24 mouse cellular contexts compared by ENCODE assay signal in genomic region chr9:27136651-27137050, GRCm38 (mm10). TPM values are rescaled to one million over a fixed set of nuclear protein-coding genes. Genes with fewer than 3 reads are reported as not detected.
DNase-seq lines count a peak whose midpoint lies in the region; ATAC-seq and TF ChIP-seq lines count a peak whose summit lies in the region.
"Had no signal": no experiment of that assay in that cellular context is flagged by ENCODE, and none has a peak within 500 bp of the region (broad histone marks: within the 10 kb centered on the region; RNA-seq: fewer than 3 reads in every experiment).

No protein-coding gene starts in this region.

- peak; percentile 57 to 83 for DNase-seq in adrenal gland, adult (ENCODE audit: inconsistent age in 2 of 2, low spot score in 1 of 2)
- DNase-seq in adrenal gland, postnatal 25 days, result no peak
- DNase-seq in adrenal gland, postnatal 14 days, result peak; percentile 20
- no peak for DNase-seq in adrenal gland, postnatal 10 days
- DNase-seq in testis, postnatal 10 days (ENCODE audit: low spot score), result no peak
- DNase-seq: cerebellum, adult 18-20 months; cerebellum, adult 9-10 months; cerebellum, postnatal 14 days; gastrocnemius, postnatal 10 days; gastrocnemius, postnatal 36 days; heart, adult 2 months; heart, postnatal 14 days; heart, postnatal 4 days had no signal

- ATAC-seq in megakaryocyte progenitor cell, adult 5-6 weeks (replicated peaks; ENCODE audit: poor library complexity), result no peak
- ATAC-seq: activated CD4-positive, CD25-positive, alpha-beta regulatory T cell, adult 4 months; forebrain, embryonic 13.5 days; forebrain, embryonic 16.5 days; hindbrain, postnatal 0 days; inflammation-experienced regulatory T-cells, adult 6 months had no signal

- H3K27me3 ChIP-seq in testis, adult 2 months (ENCODE audit: control insufficient read depth, insufficient read depth, low read length), result no peaks in the 10 kb centered on the region
- H3K27me3 ChIP-seq: forebrain, embryonic 13.5 days; heart, embryonic 13.5 days had no signal

- H3K27ac ChIP-seq in testis, adult 2 months (ENCODE audit: control insufficient read depth, insufficient read depth, low read depth, low read length), result peak overlapping the region; percentile 74
- H3K27ac ChIP-seq: forebrain, embryonic 10.5 days; forebrain, embryonic 13.5 days; heart, adult 2 months; heart, embryonic 10.5 days; heart, embryonic 13.5 days; hindbrain, embryonic 14.5 days; hindbrain, postnatal 0 days had no signal

- no peak for TF ChIP-seq CTCF in testis, adult 2 months (IDR thresholded peaks at IDR 0.05; ENCODE audit: control insufficient read depth, insufficient read depth, insufficient replicate concordance, low read depth, low read length)

- H3K4me3 ChIP-seq in testis, adult 2 months (ENCODE audit: control insufficient read depth, low read depth, low read length), result no peak overlapping the region
- H3K4me3 ChIP-seq: forebrain, embryonic 10.5 days; forebrain, embryonic 13.5 days; heart, adult 2 months; heart, embryonic 10.5 days; heart, embryonic 13.5 days had no signal

- H3K36me3 ChIP-seq in testis, adult 2 months (ENCODE audit: control insufficient read depth, insufficient read depth, low read length), result no peaks in the 10 kb centered on the region

- peaks cover 4% of the 10 kb centered on the region for H3K4me1 ChIP-seq in testis, adult 2 months (ENCODE audit: control insufficient read depth, insufficient read depth, low read length)
- H3K4me1 ChIP-seq: forebrain, embryonic 13.5 days had no signal

- TF ChIP-seq POLR2A in testis, adult 2 months (IDR thresholded peaks at IDR 0.05; ENCODE audit: control insufficient read depth, low read depth, low read length), result no peak

RNA-seq across cellular contexts. Expression of gene Jam3, which starts 18.6 kb away (rescaled TPM):
- total RNA-seq in adrenal gland, postnatal 25 days (2021), result 35.7 and 36.5 TPM in 2 replicates
- total RNA-seq in adrenal gland, postnatal 14 days (2021), result 30.9 and 38.4 TPM in 2 replicates
- total RNA-seq in adrenal gland, postnatal 10 days (2021), result 10 to 100 TPM; 31.2 to 35.0 TPM
- polyA plus RNA-seq in testis, adult 2 months (2012; rRNA removed), result 30.0 and 34.1 TPM in 2 replicates
- total RNA-seq in megakaryocyte progenitor cell, adult 5-6 weeks (2015), result 0.10 TPM in 1 of 2 replicates, not detected in the other
- 0.27 TPM in 1 of 2 replicates, not detected in the other for total RNA-seq in megakaryocyte progenitor cell, adult 5-6 weeks (2017)

Comparison
In these comparisons a context has a peak if more than half of its experiments do, and no peak if none do; other contexts are left out.
1. DNase-seq: peak in adrenal gland, adult (2 of 2) and adrenal gland, postnatal 14 days (single experiment); none in adrenal gland, postnatal 25 days (single experiment), adrenal gland, postnatal 10 days (single experiment) and testis, postnatal 10 days (single experiment).
2. RNA of gene Jam3, which starts 18.6 kb away (total RNA-seq): 35.7 to 36.5 TPM in adrenal gland, postnatal 25 days, 31.2 to 35.0 TPM in adrenal gland, postnatal 10 days and 30.9 to 38.4 TPM in adrenal gland, postnatal 14 days; 0.10 to 0.27 TPM in megakaryocyte progenitor cell, adult 5-6 weeks; every median in the first group is over 10 times any median in the second.